Mouse (Mus musculus) R1 (cell line): ENCODE data around the gene Mrps25.

Experiments
- DNase-seq: peaks from one replicate; pipeline ENCODE4 v3.0.0-alpha.2; 2018; ENCODE audit warnings: low read depth, low spot score

Gene Mrps25

GRCm38 (mm10) chr6:92126861-92127468 lies 56.9 kb downstream of the Mrps25 start:
- no peak for DNase-seq

GRCm38 (mm10) chr6:92124547-92124946 lies 59.3 kb downstream of the Mrps25 start:
- DNase-seq, result no peak
